Mouse (Mus musculus) midbrain, embryonic 15.5 days (tissue): ENCODE data around the gene Epop. TPM values are rescaled to one million over a fixed set of nuclear protein-coding genes. Genes with fewer than 3 reads are reported as not detected.

Source experiments
- ATAC-seq: fragments of 200-750 bp; cut with Nextera tagmentation; replicated peaks from 2 replicates; pipeline ENCODE4 v1.8.0; 2017; ENCODE audit warnings: moderate TSS enrichment
- H3K27ac ChIP-seq: fragments of 300-500 bp; sonication (generic); 2 replicates; pipeline ENCODE4 v1.5.1; 2015; ENCODE audit warnings: mild to moderate bottlenecking, inconsistent platforms
- H3K27me3 ChIP-seq: fragments of 300-500 bp; sonication (generic); replicated peaks from 2 replicates; pipeline ENCODE4 v1.6.1; 2015; ENCODE audit warnings: inconsistent platforms
- H3K36me3 ChIP-seq: fragments of 300-500 bp; sonication (generic); replicated peaks from 2 replicates; pipeline ENCODE4 v1.6.1; 2015; ENCODE audit warnings: inconsistent platforms
- H3K4me1 ChIP-seq: fragments of 300-500 bp; sonication (generic); 2 replicates; pipeline ENCODE4 v1.6.1; 2015; ENCODE audit warnings: inconsistent platforms
- H3K4me2 ChIP-seq: fragments of 300-500 bp; sonication (generic); 2 replicates; pipeline ENCODE4 v1.6.1; 2015; ENCODE audit warnings: inconsistent platforms, mild to moderate bottlenecking, moderate library complexity
- H3K4me3 ChIP-seq: fragments of 300-500 bp; sonication (generic); 2 replicates; pipeline ENCODE4 v1.5.1; 2015; ENCODE audit warnings: mild to moderate bottlenecking, inconsistent platforms
- H3K9ac ChIP-seq: fragments of 300-500 bp; sonication (generic); 2 replicates; pipeline ENCODE4 v1.6.1; 2015; ENCODE audit warnings: mild to moderate bottlenecking, inconsistent platforms
- H3K9me3 ChIP-seq: fragments of 300-500 bp; sonication (generic); 2 replicates; pipeline ENCODE4 v1.6.1; 2016; ENCODE audit warnings: inconsistent platforms
- WGBS: fragments of 180-500 bp; shearing (Covaris S2); methylation state at CpG from one replicate; pipeline ENCODE4 v1.1.7; 2015; ENCODE audit warnings: mixed read lengths; 5-methylcytosine and 5-hydroxymethylcytosine counted together
- polyA plus RNA-seq: library from polyadenylated mRNA; unstranded; fragments of >200 nt; fragmentation: Nextera tagmentation; extraction: Ambion mirVana; gene quantifications from 2 replicates; pipeline ENCODE4 v1.2.1, GENCODE M21; 2015

The Epop gene
- polyA plus RNA-seq, 1 experiment from 2014 or later, result 1.9 TPM

- Histone ChIP-seq H3K4me3 (no peak overlapping the region), H3K9ac (no peak overlapping the region), H3K36me3 (no peaks in the 10 kb centered on the region), H3K27ac (no peak overlapping the region), H3K4me2 (no peak overlapping the region), H3K27me3 (peaks cover 46% of the 10 kb centered on the region), H3K9me3 (no peaks in the 10 kb centered on the region), H3K4me1 (peaks cover 13% of the 10 kb centered on the region; the same call in 1 of the 2 replicates)
- ATAC-seq, result no peak
- WGBS, result 65% methylated on average over 9 of the region's 9 CpGs
Measured at GRCm38 (mm10) chr11:97623166-97623565, 6.3 kb downstream of the Epop start.

DNA sequence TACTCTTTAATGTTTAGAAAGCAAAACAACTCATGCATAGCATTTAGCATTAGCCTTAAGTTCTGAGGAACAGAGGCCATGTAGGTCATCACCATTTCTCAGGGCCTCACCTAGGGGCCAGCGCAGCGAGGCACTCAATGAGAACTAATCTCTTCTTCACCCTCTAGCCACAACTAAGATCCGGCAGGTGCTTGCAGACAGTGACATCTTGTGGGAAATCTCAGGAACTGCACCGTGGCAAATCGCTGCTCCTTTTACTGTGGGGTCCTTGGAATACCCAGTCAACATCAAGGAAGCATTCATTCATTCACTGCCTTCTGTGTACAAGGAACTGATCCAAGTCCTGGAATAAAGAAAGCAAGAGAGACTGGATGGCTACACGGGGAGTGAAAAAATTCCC, 7.1 kb downstream of the Epop start:
- Histone ChIP-seq H3K4me2 (no peak overlapping the region), H3K4me1 (peaks cover 6% of the 10 kb centered on the region; the same call in 1 of the 2 replicates), H3K36me3 (no peaks in the 10 kb centered on the region), H3K4me3 (no peak overlapping the region), H3K27ac (no peak overlapping the region), H3K9ac (no peak overlapping the region), H3K9me3 (no peaks in the 10 kb centered on the region), H3K27me3 (peaks cover 40% of the 10 kb centered on the region)
- 0% methylated on average over 6 of the region's 6 CpGs for WGBS
- ATAC-seq, result peak; percentile 45; the same call in 1 of the 2 replicates

- ATAC-seq, result no peak
- Histone ChIP-seq H3K9me3 (no peaks in the 10 kb centered on the region), H3K4me2 (no peak overlapping the region), H3K4me1 (no peaks in the 10 kb centered on the region), H3K27me3 (peaks cover 13% of the 10 kb centered on the region; the same call in 1 of the 2 replicates), H3K4me3 (no peak overlapping the region), H3K36me3 (no peaks in the 10 kb centered on the region), H3K9ac (no peak overlapping the region), H3K27ac (no peak overlapping the region)
- 42% methylated on average over 5 of the region's 5 CpGs for WGBS
Measured at GRCm38 (mm10) chr11:97619391-97619795, 10.1 kb downstream of the Epop start.

GRCm38 (mm10) chr11:97618368-97618767, 11.1 kb downstream of the Epop start:
- Histone ChIP-seq H3K9ac (no peak overlapping the region), H3K27me3 (peaks cover 8% of the 10 kb centered on the region; the same call in 1 of the 2 replicates), H3K4me3 (no peak overlapping the region), H3K36me3 (no peaks in the 10 kb centered on the region), H3K9me3 (no peaks in the 10 kb centered on the region), H3K4me2 (no peak overlapping the region), H3K27ac (no peak overlapping the region), H3K4me1 (no peaks in the 10 kb centered on the region)
- 64% methylated on average over 11 of the region's 11 CpGs for WGBS
- ATAC-seq, result no peak

GRCm38 (mm10) chr11:97615276-97615675, 14.2 kb downstream of the Epop start:
- Histone ChIP-seq H3K27me3 (peaks cover 8% of the 10 kb centered on the region; the same call in 1 of the 2 replicates), H3K9ac (no peak overlapping the region), H3K4me3 (no peak overlapping the region), H3K36me3 (no peaks in the 10 kb centered on the region), H3K9me3 (no peaks in the 10 kb centered on the region), H3K4me2 (no peak overlapping the region), H3K27ac (no peak overlapping the region), H3K4me1 (no peaks in the 10 kb centered on the region)
- 83% methylated on average over 4 of the region's 4 CpGs for WGBS
- no peak for ATAC-seq

DNA sequence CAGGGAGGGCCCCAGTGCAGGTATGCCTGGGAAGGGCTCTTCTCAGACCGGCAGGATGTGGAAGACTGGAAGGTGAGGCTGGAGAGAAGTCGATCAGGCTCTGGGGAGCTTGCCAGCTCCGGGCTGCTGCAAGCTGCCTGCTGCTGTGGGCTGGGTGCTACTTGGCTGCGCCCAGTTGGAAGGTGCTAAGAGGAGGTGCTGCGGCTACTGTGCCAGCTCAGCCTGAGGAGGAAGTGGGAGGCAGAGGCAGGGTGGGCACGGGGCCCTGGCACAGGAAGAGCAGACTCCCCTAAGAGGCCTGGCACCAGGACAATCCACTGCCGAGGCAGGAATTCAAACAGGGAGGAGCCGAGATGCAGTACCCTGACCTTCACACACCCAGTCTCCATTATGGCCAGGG, 18.4 kb downstream of the Epop start:
- no peak overlapping the region for H3K4me2 ChIP-seq
- WGBS, result 76% methylated on average over 8 of the region's 8 CpGs
- H3K4me1 ChIP-seq, result no peaks in the 10 kb centered on the region
- no peak overlapping the region for H3K9ac ChIP-seq
- no peak for ATAC-seq
- no peaks in the 10 kb centered on the region for H3K27me3 ChIP-seq
- H3K4me3 ChIP-seq, result no peak overlapping the region
- H3K27ac ChIP-seq, result no peak overlapping the region
- no peaks in the 10 kb centered on the region for H3K36me3 ChIP-seq
- no peaks in the 10 kb centered on the region for H3K9me3 ChIP-seq

- WGBS, result 92% methylated on average over 13 of the region's 13 CpGs
- no peak overlapping the region for H3K27ac ChIP-seq
- H3K36me3 ChIP-seq, result no peaks in the 10 kb centered on the region
- no peak overlapping the region for H3K9ac ChIP-seq
- H3K4me3 ChIP-seq, result no peak overlapping the region
- H3K4me1 ChIP-seq, result no peaks in the 10 kb centered on the region
- H3K9me3 ChIP-seq, result no peaks in the 10 kb centered on the region
- no peak overlapping the region for H3K4me2 ChIP-seq
- ATAC-seq, result no peak
- H3K27me3 ChIP-seq, result no peaks in the 10 kb centered on the region
Measured at GRCm38 (mm10) chr11:97609743-97610142, 19.8 kb downstream of the Epop start.

DNA sequence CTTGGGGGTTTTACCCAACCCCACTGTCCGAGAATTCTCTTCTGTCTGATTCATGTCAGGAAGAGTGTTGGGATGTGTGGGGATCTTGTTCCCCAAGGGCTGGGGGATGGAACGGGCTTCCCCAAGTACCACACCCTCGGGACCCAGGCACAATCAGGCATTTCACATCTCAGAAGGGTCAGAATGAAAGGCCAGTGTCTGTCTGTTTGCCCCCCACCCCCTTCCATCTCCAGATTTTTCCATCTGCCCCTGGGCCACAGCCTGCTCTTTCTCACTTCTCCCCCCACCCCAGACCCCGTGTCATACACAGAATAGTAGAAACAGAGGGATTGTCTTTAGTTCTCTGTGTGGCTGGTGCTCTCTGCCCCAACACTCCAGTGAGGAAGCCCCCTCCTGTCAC, 20.6 kb downstream of the Epop start:
- H3K27ac ChIP-seq, result no peak overlapping the region
- H3K9ac ChIP-seq, result no peak overlapping the region
- no peak for ATAC-seq
- H3K27me3 ChIP-seq, result no peaks in the 10 kb centered on the region
- no peaks in the 10 kb centered on the region for H3K9me3 ChIP-seq
- H3K4me1 ChIP-seq, result no peaks in the 10 kb centered on the region
- H3K4me2 ChIP-seq, result no peak overlapping the region
- no peaks in the 10 kb centered on the region for H3K36me3 ChIP-seq
- H3K4me3 ChIP-seq, result no peak overlapping the region
- 74% methylated on average over 4 of the region's 4 CpGs for WGBS

DNA sequence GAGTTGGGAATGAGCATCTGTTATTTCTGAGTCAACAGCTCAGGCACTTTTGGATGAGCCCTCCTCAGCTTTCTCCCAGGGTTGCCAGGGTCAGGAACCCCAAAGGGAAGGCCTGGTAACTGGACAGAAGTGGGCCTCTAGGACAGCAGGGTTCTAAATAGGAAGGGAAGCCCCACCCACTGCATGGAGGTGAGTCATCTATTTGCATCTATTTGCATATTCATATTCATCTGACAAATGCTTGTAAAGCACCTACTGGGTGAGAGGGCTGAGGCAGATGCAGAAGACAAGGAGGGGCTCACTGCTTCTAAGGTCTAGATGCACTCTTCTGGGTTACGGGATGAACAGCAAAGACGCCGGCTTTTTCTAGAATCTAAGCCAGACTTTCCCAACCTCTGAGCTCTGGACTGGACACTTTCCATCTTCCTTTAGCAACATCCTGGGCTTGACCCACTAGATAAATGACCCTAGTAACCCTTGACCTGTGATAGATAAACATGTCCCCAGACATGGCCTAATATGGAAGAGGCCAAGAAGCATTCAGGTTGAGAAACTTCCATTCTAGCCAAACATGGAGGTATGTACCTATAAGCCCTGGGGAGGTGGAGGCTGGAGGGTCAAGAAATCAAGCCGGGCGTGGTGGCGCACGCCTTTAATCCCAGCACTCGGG, 22.3 kb downstream of the Epop start:
- Histone ChIP-seq H3K36me3 (no peaks in the 10 kb centered on the region), H3K27ac (no peak overlapping the region), H3K4me2 (no peak overlapping the region), H3K9me3 (no peaks in the 10 kb centered on the region), H3K9ac (no peak overlapping the region), H3K4me1 (no peaks in the 10 kb centered on the region), H3K4me3 (no peak overlapping the region), H3K27me3 (no peaks in the 10 kb centered on the region)
- WGBS, result 97% methylated on average over 8 of the region's 8 CpGs
- ATAC-seq, result no peak

- no peak overlapping the region for H3K9ac ChIP-seq
- no peaks in the 10 kb centered on the region for H3K4me1 ChIP-seq
- H3K4me3 ChIP-seq, result no peak overlapping the region
- H3K27ac ChIP-seq, result no peak overlapping the region
- no peaks in the 10 kb centered on the region for H3K27me3 ChIP-seq
- no peak overlapping the region for H3K4me2 ChIP-seq
- H3K9me3 ChIP-seq, result no peaks in the 10 kb centered on the region
- ATAC-seq, result no peak
- no peaks in the 10 kb centered on the region for H3K36me3 ChIP-seq
- WGBS, result 75% methylated on average over 10 of the region's 10 CpGs
Measured at GRCm38 (mm10) chr11:97603891-97604290, 25.6 kb downstream of the Epop start.

GRCm38 (mm10) chr11:97602223-97602622, 27.3 kb downstream of the Epop start:
- Histone ChIP-seq H3K27me3 (no peaks in the 10 kb centered on the region), H3K9me3 (no peaks in the 10 kb centered on the region), H3K27ac (no peak overlapping the region), H3K4me1 (no peaks in the 10 kb centered on the region), H3K4me3 (no peak overlapping the region), H3K4me2 (no peak overlapping the region), H3K9ac (no peak overlapping the region), H3K36me3 (no peaks in the 10 kb centered on the region)
- 18% methylated on average over 6 of the region's 6 CpGs for WGBS
- no peak for ATAC-seq

- Histone ChIP-seq H3K9me3 (no peaks in the 10 kb centered on the region), H3K4me3 (no peak overlapping the region), H3K4me1 (no peaks in the 10 kb centered on the region), H3K4me2 (no peak overlapping the region), H3K27me3 (no peaks in the 10 kb centered on the region), H3K36me3 (no peaks in the 10 kb centered on the region), H3K9ac (no peak overlapping the region), H3K27ac (no peak overlapping the region)
- ATAC-seq, result no peak
- 92% methylated on average over 8 of the region's 8 CpGs for WGBS
Measured at GRCm38 (mm10) chr11:97599104-97599503, 30.4 kb downstream of the Epop start.

DNA sequence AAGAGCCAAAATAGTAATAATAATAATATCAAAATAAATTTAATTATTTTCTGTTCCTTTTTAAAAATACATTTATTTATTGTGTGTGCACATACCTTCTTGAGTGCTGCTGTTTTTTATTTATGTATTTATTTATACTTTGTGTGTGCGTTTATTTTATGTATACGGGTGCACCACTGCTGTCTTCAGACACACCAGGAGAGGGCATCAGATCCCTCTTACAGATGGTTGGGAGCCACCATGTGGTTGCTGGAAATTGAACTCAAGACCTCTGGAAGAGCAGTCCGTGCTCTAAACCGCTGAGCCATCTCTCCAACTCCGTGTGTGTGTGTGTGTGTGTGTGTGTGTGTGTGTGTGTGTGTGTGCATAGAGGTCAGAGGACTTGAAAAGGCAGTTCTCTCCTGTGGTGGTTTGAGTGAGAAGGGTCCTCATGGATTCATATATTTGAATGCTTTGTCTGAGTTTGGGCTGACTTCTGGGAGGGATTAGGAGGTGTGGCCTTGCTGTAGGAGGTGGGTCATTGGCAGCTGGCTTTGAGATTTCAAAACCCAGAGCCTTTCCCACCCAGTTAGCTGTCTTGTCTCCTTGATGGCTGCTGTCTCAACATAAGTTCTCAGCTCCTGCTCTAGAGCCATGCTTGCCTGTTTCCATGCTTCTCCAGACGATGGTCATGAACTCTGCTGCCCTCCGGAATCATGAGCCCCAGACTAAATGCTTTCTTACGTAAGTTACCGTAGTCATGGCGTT, 31.4 kb downstream of the Epop start:
- WGBS, result 84% methylated on average over 10 of the region's 10 CpGs
- Histone ChIP-seq H3K9ac (no peak overlapping the region), H3K4me3 (no peak overlapping the region), H3K9me3 (no peaks in the 10 kb centered on the region), H3K4me2 (no peak overlapping the region), H3K27me3 (no peaks in the 10 kb centered on the region), H3K36me3 (no peaks in the 10 kb centered on the region), H3K4me1 (no peaks in the 10 kb centered on the region), H3K27ac (no peak overlapping the region)
- no peak for ATAC-seq
